Mouse (Mus musculus) cerebellum, adult 18-20 months (tissue): ENCODE measurements at regions not wholly inside any gene's neighbourhood (a gene's known extent, or its start where the extent isn't known, plus 50 kb on each side); places are given as distances from the start of the nearest gene placed in this dataset.

Source experiments
- DNase-seq, 2 experiments: peaks; one replicate each; pipeline ENCODE4 v3.0.0; 2021

DNA sequence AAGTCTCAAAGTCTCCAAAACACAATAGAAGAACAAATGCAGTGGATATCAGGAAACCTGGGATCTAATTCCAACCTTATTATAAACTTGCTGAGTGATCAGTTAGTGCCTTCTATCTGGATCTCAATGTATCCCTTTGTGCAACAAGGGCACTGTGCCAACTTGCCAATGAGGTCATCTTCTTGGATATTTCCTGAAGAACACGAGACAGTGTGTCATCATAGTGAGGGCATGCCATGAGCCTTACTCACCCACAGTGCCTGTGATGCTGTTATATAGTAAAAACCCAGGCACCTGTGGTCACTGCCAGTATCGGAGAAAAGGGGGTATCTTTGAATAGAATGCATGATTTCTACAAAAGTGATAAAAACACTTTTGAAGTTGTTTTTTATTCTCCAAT is 60.2 kb upstream of the Cd34 start:
- peak; percentile 40 to 41 for DNase-seq

DNA sequence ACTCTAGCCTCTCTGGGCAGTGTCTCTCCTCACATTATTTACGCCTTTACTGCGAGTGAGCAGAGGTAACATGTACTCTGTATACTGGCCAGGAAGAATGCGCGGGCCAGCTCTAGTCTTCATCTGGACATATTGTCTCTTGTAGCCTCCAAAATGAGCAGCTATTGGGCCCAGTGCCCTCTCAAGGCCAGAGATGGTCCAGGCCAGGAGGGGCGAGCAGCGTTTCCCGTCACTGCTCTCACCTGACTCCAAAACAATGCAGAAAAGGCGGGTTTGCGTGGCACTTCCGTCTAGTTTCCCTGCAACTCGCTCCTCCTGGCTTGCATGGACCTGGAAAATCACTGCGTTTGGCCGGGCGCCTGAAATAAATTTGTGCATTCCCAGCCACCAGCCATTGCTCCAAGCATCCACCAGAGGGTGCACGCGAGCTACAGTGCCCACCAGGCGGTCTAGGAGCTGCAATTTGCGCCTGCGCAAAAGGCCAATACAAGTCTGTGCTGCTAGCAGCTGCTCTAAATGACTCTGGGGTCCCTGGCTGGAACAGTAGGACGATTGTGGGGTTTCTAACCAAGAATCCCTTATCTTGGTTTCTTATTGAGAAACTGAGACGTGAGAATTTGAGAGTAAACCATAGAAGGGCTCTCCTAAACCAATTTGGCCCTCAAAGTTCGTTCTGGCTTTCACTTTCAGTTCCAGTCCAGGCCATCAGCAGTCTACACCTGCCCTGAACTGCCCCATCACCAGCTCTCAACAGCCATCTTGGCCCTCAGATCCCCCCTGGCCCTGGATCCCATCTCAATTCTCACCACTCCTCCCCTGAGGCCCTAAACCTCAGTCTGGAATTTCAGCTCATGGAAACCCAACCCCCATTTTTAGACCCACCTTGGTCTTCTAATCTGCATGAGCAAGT is 59.0 kb upstream of the Cd34 start:
- DNase-seq = peak; percentile 90 to 97

DNA sequence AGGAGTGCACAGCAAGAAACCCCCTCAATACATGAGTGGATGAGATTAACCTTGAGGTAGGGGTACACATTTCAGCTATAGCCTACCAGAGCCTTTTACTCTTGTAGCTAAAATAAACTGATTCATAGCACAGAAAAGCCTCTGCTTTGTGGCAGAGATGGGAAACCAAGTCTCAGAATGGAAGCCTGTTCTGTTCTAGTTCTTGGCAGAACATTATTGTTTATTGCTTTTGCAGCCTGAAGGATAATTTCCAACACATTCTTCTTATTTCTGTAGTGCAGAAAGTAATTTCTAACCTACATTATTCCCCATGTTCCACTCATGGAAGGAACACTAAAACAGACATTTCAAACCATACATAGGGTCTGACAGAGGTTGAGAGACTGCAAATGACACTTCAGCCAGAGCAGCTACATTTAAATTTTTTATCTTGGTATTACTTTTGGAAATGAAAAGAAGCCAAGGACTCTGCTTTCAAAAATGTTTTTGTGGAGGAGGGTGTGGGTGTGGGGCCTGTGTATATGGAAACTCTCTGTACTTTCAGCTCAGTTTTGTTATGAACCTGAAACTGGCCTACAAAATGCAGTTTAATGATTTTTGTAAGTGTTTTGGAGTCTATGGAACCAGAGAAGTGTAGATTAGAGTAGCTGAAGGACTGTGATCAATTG is 56.9 kb upstream of the Cd34 start:
- no peak for DNase-seq

DNA sequence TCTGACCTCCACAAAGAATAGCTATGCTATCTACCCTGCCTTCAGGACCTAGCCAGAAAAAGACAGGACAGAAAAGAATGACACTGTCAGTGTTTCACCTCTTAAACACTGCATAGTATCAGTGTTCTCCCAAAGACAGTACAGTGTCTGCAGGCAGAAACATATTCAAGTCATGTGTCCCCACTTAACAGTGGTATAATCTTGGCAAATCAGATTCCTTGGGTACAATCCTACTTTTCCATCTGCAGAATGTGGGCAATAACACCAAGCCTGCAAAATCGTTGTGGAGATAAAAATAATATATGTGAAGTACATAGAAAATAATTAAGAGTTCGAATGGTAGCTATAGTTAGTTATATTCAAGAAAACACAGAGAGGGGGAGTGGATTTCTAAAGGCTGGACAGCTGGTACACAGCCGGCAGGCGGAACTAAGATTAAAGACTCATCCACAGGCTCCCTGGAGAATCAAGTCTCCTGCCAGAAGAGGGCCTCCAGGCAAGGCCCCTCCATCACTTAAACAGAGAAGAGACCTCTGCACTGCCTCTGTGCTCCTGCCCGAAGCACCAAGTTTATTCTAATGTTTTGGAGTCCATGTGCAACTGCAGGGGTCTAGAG is 53.4 kb upstream of the Cd34 start:
- DNase-seq = peak in 1 of 2 experiments; percentile 28

DNA sequence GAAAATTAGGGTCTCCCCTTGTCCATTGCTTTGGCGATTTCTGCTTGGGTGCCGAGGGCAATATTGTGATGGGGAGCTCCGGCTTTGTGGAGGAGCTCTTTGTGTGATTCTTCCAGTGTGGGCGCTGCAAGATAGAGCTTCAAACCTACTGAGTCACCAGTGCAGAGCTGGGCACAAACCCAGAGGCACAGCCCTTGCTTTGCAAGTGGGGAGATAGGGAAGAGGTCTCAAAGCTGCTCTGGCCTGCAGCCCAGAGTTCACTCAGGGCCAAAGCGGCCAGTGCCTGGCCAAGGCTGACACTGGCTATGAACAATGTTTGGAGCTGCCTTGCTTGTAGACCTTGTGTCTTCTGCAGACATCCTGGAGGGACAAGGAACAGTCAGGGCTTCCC is 52.9 kb upstream of the Cd34 start:
- DNase-seq = peak; percentile 77 to 86
